Mouse (Mus musculus): ENCODE measurements around the gene 4933415F23Rik. TPM values are rescaled to one million over a fixed set of nuclear protein-coding genes. Genes with fewer than 3 reads are reported as not detected.

The 4933415F23Rik gene
- total and polyA plus RNA-seq, 2 experiments: not detected

GRCm38 (mm10) chr1:23097996-23098395 lies 4.1 kb downstream of the 4933415F23Rik start:
- H3K79me2 ChIP-seq (ENCODE audit: control insufficient read depth, insufficient read depth, low read length): no peaks in the 10 kb centered on the region
- WGBS: 90% methylated on average over 4 of the region's 4 CpGs
- no peak overlapping the region for H3K27ac ChIP-seq (replicated peaks; ENCODE audit: insufficient read depth, low read depth, low read length)
- DNase-seq (ENCODE audit: extremely low read depth, low read depth, low spot score): no peak
- no peaks in the 10 kb centered on the region for H3K36me3 ChIP-seq (ENCODE audit: control insufficient read depth, insufficient read depth, low read length)
- H3K27me3 ChIP-seq (ENCODE audit: control insufficient read depth, insufficient read depth, low read length): no peaks in the 10 kb centered on the region
- no peak for TF ChIP-seq POLR2A (IDR thresholded peaks at IDR 0.05; ENCODE audit: extremely low read depth, insufficient read depth, low read length)
- TF ChIP-seq CTCF (IDR thresholded peaks at IDR 0.05; ENCODE audit: low read depth, low read length): no peak
- H3K9ac ChIP-seq (ENCODE audit: low read depth, low read length): no peak overlapping the region
- no peaks in the 10 kb centered on the region for H3K4me1 ChIP-seq (ENCODE audit: control insufficient read depth, insufficient read depth, low read length)
- no peak overlapping the region for H3K4me3 ChIP-seq (ENCODE audit: insufficient read depth, low read depth, low read length)

GRCm38 (mm10) chr1:23067715-23068114 lies 34.3 kb downstream of the 4933415F23Rik start:
- no peaks in the 10 kb centered on the region for H3K79me2 ChIP-seq (ENCODE audit: control insufficient read depth, insufficient read depth, low read length)
- H3K4me1 ChIP-seq (ENCODE audit: control insufficient read depth, insufficient read depth, low read length): no peaks in the 10 kb centered on the region
- no peaks in the 10 kb centered on the region for H3K27me3 ChIP-seq (ENCODE audit: control insufficient read depth, insufficient read depth, low read length)
- H3K27ac ChIP-seq (replicated peaks; ENCODE audit: insufficient read depth, low read depth, low read length): no peak overlapping the region
- no peak overlapping the region for H3K4me3 ChIP-seq (ENCODE audit: insufficient read depth, low read depth, low read length)
- WGBS: 77% methylated on average over 5 of the region's 5 CpGs
- no peak for DNase-seq (ENCODE audit: extremely low read depth, low read depth, low spot score)
- TF ChIP-seq CTCF (IDR thresholded peaks at IDR 0.05; ENCODE audit: low read depth, low read length) (no peak), POLR2A (IDR thresholded peaks at IDR 0.05; ENCODE audit: extremely low read depth, insufficient read depth, low read length) (no peak)
- H3K36me3 ChIP-seq (ENCODE audit: control insufficient read depth, insufficient read depth, low read length): no peaks in the 10 kb centered on the region
- no peak overlapping the region for H3K9ac ChIP-seq (ENCODE audit: low read depth, low read length)

GRCm38 (mm10) chr1:23064717-23065475 lies 37.2 kb downstream of the 4933415F23Rik start:
- Histone ChIP-seq H3K9ac (ENCODE audit: low read depth, low read length) (no peak overlapping the region), H3K27me3 (ENCODE audit: control insufficient read depth, insufficient read depth, low read length) (no peaks in the 10 kb centered on the region), H3K4me1 (ENCODE audit: control insufficient read depth, insufficient read depth, low read length) (peaks cover 2% of the 10 kb centered on the region; the same call in 1 of the 2 replicates), H3K79me2 (ENCODE audit: control insufficient read depth, insufficient read depth, low read length) (no peaks in the 10 kb centered on the region), H3K27ac (replicated peaks; ENCODE audit: insufficient read depth, low read depth, low read length) (no peak overlapping the region), H3K4me3 (ENCODE audit: insufficient read depth, low read depth, low read length) (no peak overlapping the region), H3K36me3 (ENCODE audit: control insufficient read depth, insufficient read depth, low read length) (no peaks in the 10 kb centered on the region)
- DNase-seq (ENCODE audit: extremely low read depth, low read depth, low spot score): no peak
- no peak for TF ChIP-seq CTCF (IDR thresholded peaks at IDR 0.05; ENCODE audit: low read depth, low read length)
- TF ChIP-seq POLR2A (IDR thresholded peaks at IDR 0.05; ENCODE audit: extremely low read depth, insufficient read depth, low read length): no peak
- WGBS: 51% methylated on average over 4 of the region's 4 CpGs

- no peaks in the 10 kb centered on the region for H3K36me3 ChIP-seq (ENCODE audit: control insufficient read depth, insufficient read depth, low read length)
- 81% methylated on average over 2 of the region's 2 CpGs for WGBS
- peaks cover 2% of the 10 kb centered on the region; the same call in 1 of the 2 replicates for H3K4me1 ChIP-seq (ENCODE audit: control insufficient read depth, insufficient read depth, low read length)
- H3K27ac ChIP-seq (replicated peaks; ENCODE audit: insufficient read depth, low read depth, low read length): no peak overlapping the region
- H3K4me3 ChIP-seq (ENCODE audit: insufficient read depth, low read depth, low read length): no peak overlapping the region
- DNase-seq (ENCODE audit: extremely low read depth, low read depth, low spot score): no peak
- H3K79me2 ChIP-seq (ENCODE audit: control insufficient read depth, insufficient read depth, low read length): no peaks in the 10 kb centered on the region
- TF ChIP-seq CTCF (IDR thresholded peaks at IDR 0.05; ENCODE audit: low read depth, low read length): no peak
- TF ChIP-seq POLR2A (IDR thresholded peaks at IDR 0.05; ENCODE audit: extremely low read depth, insufficient read depth, low read length): no peak
- no peak overlapping the region for H3K9ac ChIP-seq (ENCODE audit: low read depth, low read length)
- no peaks in the 10 kb centered on the region for H3K27me3 ChIP-seq (ENCODE audit: control insufficient read depth, insufficient read depth, low read length)
Measured at GRCm38 (mm10) chr1:23063946-23064345, 38.1 kb downstream of the 4933415F23Rik start.

- WGBS: 21% methylated on average over 14 of the region's 14 CpGs
Measured at GRCm38 (mm10) chr1:23061614-23062373, 40.3 kb downstream of the 4933415F23Rik start.

More at GRCm38 (mm10) chr1:23061614-23062373, 40.3 kb downstream of the 4933415F23Rik start:
- DNase-seq (ENCODE audit: extremely low read depth, low read depth, low spot score): peak; percentile 69
- Histone ChIP-seq H3K79me2 (ENCODE audit: control insufficient read depth, insufficient read depth, low read length) (no peaks in the 10 kb centered on the region), H3K27ac (replicated peaks; ENCODE audit: insufficient read depth, low read depth, low read length) (no peak overlapping the region), H3K4me1 (ENCODE audit: control insufficient read depth, insufficient read depth, low read length) (peaks cover 2% of the 10 kb centered on the region; the same call in 1 of the 2 replicates), H3K4me3 (ENCODE audit: insufficient read depth, low read depth, low read length) (no peak overlapping the region), H3K36me3 (ENCODE audit: control insufficient read depth, insufficient read depth, low read length) (no peaks in the 10 kb centered on the region), H3K9ac (ENCODE audit: low read depth, low read length) (no peak overlapping the region), H3K27me3 (ENCODE audit: control insufficient read depth, insufficient read depth, low read length) (no peaks in the 10 kb centered on the region)
- no peak for TF ChIP-seq POLR2A (IDR thresholded peaks at IDR 0.05; ENCODE audit: extremely low read depth, insufficient read depth, low read length)
- TF ChIP-seq CTCF (IDR thresholded peaks at IDR 0.05; ENCODE audit: low read depth, low read length): peak; percentile 46

All from liver, adult 2 months (tissue).